19 mouse cellular contexts compared by ENCODE assay signal in the genomic region with DNA sequence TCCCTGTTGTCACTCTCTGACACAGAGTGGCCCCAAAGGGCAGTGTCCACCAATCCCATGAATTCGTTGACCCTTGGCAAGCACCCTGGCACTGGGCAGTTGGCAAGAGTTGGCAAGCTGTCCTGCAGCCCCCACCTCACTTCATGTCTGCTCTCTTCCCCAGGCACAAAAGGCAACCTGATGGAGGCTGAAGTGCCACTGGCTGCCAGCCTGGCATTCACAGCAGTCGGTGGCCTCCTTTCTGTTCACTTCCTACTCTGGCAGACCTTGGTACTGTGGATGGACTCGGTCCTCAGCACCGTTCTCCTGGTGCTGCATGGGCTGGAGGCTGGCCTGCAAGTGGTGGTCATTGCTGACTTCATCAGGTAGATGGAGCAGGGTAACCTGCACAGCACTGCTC. TPM values are rescaled to one million over a fixed set of nuclear protein-coding genes. Genes with fewer than 3 reads are reported as not detected.
A peak's percentile ranks its signal among the peaks of the same experiment; 100 is the strongest.
DNase-seq lines count a peak whose midpoint lies in the region; ATAC-seq and TF ChIP-seq lines count a peak whose summit lies in the region.
"Had no signal": no experiment of that assay in that cellular context is flagged by ENCODE, and none has a peak within 500 bp of the region (broad histone marks: within the 10 kb centered on the region; RNA-seq: fewer than 3 reads in every experiment).

No protein-coding gene starts in this region.

- TF ChIP-seq POLR2A in cerebellum, adult 2 months (IDR thresholded peaks at IDR 0.05; ENCODE audit: borderline replicate concordance, insufficient read depth, low read length): no peak

- no peak for DNase-seq in frontal cortex, postnatal 25 days (ENCODE audit: low spot score in 2 of 2)
- no peak for DNase-seq in left cerebral cortex, adult 2 months (ENCODE audit: extremely low spot score in 1 of 2, low spot score in 2 of 2)
- no peak for DNase-seq in left cerebral cortex, adult 11 months (ENCODE audit: low spot score)
- DNase-seq in cerebellum, adult 2 months: peak; percentile 68 to 83
- peak; percentile 34 to 42 for DNase-seq in left cerebral cortex, postnatal 10 days (ENCODE audit: extremely low spot score in 1 of 2, low spot score in 2 of 2)
- no peak for DNase-seq in urinary bladder, adult 18-20 months (ENCODE audit: low spot score in 2 of 2)
- no peak for DNase-seq in lung, postnatal 14 days
- DNase-seq: adrenal gland, adult 8-10 months; gastrocnemius, postnatal 25 days; heart, postnatal 36 days; kidney, postnatal 14 days; right cerebral cortex, postnatal 4 days; thymus, postnatal 36 days had no signal

- no peak overlapping the region for H3K4me3 ChIP-seq in left cerebral cortex, adult 2 months
- no peak overlapping the region for H3K4me3 ChIP-seq in cerebellum, adult 2 months (replicated peaks; ENCODE audit: insufficient read depth, low read depth, low read length)
- H3K4me3 ChIP-seq: embryonic facial prominence, embryonic 13.5 days; megakaryocyte, embryonic 14.5 days; neural tube, embryonic 12.5 days had no signal

- ATAC-seq in frontal cortex, adult (ENCODE audit: low TSS enrichment): peak; percentile 50

- peak overlapping the region; percentile 70 for H3K27ac ChIP-seq in left cerebral cortex, adult 2 months
- H3K27ac ChIP-seq in cerebellum, adult 2 months (ENCODE audit: insufficient read depth, low read length): peak overlapping the region; percentile 77
- H3K27ac ChIP-seq: embryonic facial prominence, embryonic 13.5 days; liver, embryonic 14.5 days; neural tube, embryonic 12.5 days had no signal

- no peaks in the 10 kb centered on the region for H3K27me3 ChIP-seq in cerebellum, adult 2 months (ENCODE audit: control insufficient read depth, insufficient read depth, low read length)

- intact Hi-C loops in left cerebral cortex, adult 2 months (cut with DNase I): no loop called here
- intact Hi-C loops in left cerebral cortex, postnatal 10 days (cut with DNase I): no loop called here

- TF ChIP-seq CTCF in left cerebral cortex, adult 2 months (IDR thresholded peaks at IDR 0.05): no peak
- 0 out of 2 replicates have a peak, but pooled peaks have one; percentile 7 for TF ChIP-seq CTCF in cerebellum, adult 2 months (IDR thresholded peaks at IDR 0.05; ENCODE audit: borderline replicate concordance, insufficient read depth, low read depth, low read length)

- 6% methylated on average over 4 of the region's 4 CpGs for WGBS in cerebellum, adult 2 months

- H3K4me1 ChIP-seq in cerebellum, adult 2 months (ENCODE audit: control insufficient read depth, insufficient read depth, low read length): peaks cover 19% of the 10 kb centered on the region

RNA-seq across cellular contexts. Expression of gene Eps8l2, which starts 3.0 kb away (rescaled TPM):
- 1 to 10 TPM; 3.6 to 5.3 TPM for total RNA-seq in left cerebral cortex, adult 2 months (2021)
- 77.3 and 90.4 TPM in 2 replicates for polyA plus RNA-seq in cerebellum, adult 2 months (2012; rRNA removed)
- 1 to 10 TPM; 1.1 to 1.4 TPM for total RNA-seq in left cerebral cortex, postnatal 10 days (2021)
- total RNA-seq: monocyte, adult 5-6 weeks had no signal

RNA-seq across cellular contexts. Expression of gene Tmem80, which starts 8.1 kb away (rescaled TPM):
- 10 to 100 TPM; 33.3 to 34.9 TPM for total RNA-seq in left cerebral cortex, adult 2 months (2021)
- 66.7 and 68.3 TPM in 2 replicates for polyA plus RNA-seq in cerebellum, adult 2 months (2012; rRNA removed)
- total RNA-seq in left cerebral cortex, postnatal 10 days (2021): 10 to 100 TPM; 21.6 to 23.5 TPM

RNA-seq across cellular contexts. Expression of gene Deaf1, which starts 8.2 kb away (rescaled TPM):
- total RNA-seq in left cerebral cortex, adult 2 months (2021): 10 to 100 TPM; 63.1 to 63.8 TPM
- 47.5 and 49.3 TPM in 2 replicates for polyA plus RNA-seq in cerebellum, adult 2 months (2012; rRNA removed)
- 100 to 1,000 TPM; 258 to 269 TPM for total RNA-seq in left cerebral cortex, postnatal 10 days (2021)

RNA-seq across cellular contexts. Expression of gene Drd4, which starts 43.9 kb away (rescaled TPM):
- under 1 TPM; 0.27 to 0.44 TPM for total RNA-seq in left cerebral cortex, adult 2 months (2021)
- polyA plus RNA-seq in cerebellum, adult 2 months (2012; rRNA removed): 0.49 and 0.76 TPM in 2 replicates
- total RNA-seq in left cerebral cortex, postnatal 10 days (2021): under 1 TPM; 0.15 to 0.36 TPM
- total RNA-seq: heart, postnatal 36 days; monocyte, adult 5-6 weeks had no signal
- polyA plus RNA-seq: liver, embryonic 14.5 days had no signal

RNA-seq across cellular contexts. Expression of gene Taldo1, which starts 56.3 kb away (rescaled TPM):
- 10 to 100 TPM; 87.5 to 90.9 TPM for total RNA-seq in left cerebral cortex, adult 2 months (2021)
- 222 and 232 TPM in 2 replicates for polyA plus RNA-seq in cerebellum, adult 2 months (2012; rRNA removed)
- total RNA-seq in left cerebral cortex, postnatal 10 days (2021): 100 to 1,000 TPM; 113 to 114 TPM

Comparison
In these comparisons a context has a peak if more than half of its experiments do, and no peak if none do; other contexts are left out.
1. DNase-seq: peak in cerebellum, adult 2 months (2 of 2) and left cerebral cortex, postnatal 10 days (2 of 2); none in frontal cortex, postnatal 25 days (0 of 2), left cerebral cortex, adult 2 months (0 of 2), left cerebral cortex, adult 11 months (single experiment), urinary bladder, adult 18-20 months (0 of 2) and lung, postnatal 14 days (single experiment).